Mouse (Mus musculus) central nervous system, embryonic 11.5 days (tissue): ENCODE measurements around the gene Methig1. TPM values are rescaled to one million over a fixed set of nuclear protein-coding genes. Genes with fewer than 3 reads are reported as not detected.

Experiments used
- polyA plus RNA-seq: library from polyadenylated mRNA; depleted of rRNA; stranded (reverse); fragments of >200 nt; gene quantifications from 2 replicates; pipeline ENCODE4 v1.2.3, GENCODE M21; 2012; rRNA removed

Gene Methig1
- polyA plus RNA-seq, result 0.09 TPM in 1 of 2 replicates, not detected in the other

GRCm38 (mm10) chr15:100352711-100353250, at the start of gene Methig1, which contains the start of gene Mettl7a2:
Gene Methig1, plus strand, starts transcription at chr15:100353149.
Gene Mettl7a2, plus strand, starts transcription at chr15:100353200.

GRCm38 (mm10) chr15:100304019-100304991, 48.6 kb upstream of the Methig1 start, which contains the start of gene Mettl7a1:
Gene Mettl7a1, plus strand, starts transcription at chr15:100304140.

GRCm38 (mm10) chr15:100334629-100335028, 18.3 kb upstream of the Methig1 start, which contains the start of gene Mettl7a3:
Gene Mettl7a3, plus strand, starts transcription at chr15:100334929.

GRCm38 (mm10) chr15:100364242-100364641, 11.3 kb downstream of the Methig1 start, which contains the start of gene Higd1c:
Gene Higd1c, plus strand, starts transcription at chr15:100364542.

GRCm38 (mm10) chr15:100421758-100422197, 68.8 kb downstream of the Methig1 start, which contains the start of gene Gm5475:
Gene Gm5475, plus strand, starts transcription at chr15:100422147.

GRCm38 (mm10) chr15:100424396-100425122, 71.6 kb downstream of the Methig1 start, which contains the start of gene Slc11a2:
Gene Slc11a2, minus strand, starts transcription at chr15:100425072.

Other genes starting within 250 kb of the Methig1 start
- 34.1 and 35.2 TPM in 2 replicates for gene Atf1, start 125.3 kb upstream of the Methig1 start, polyA plus RNA-seq
- not detected in 2 replicates for gene Tmprss12, start 72.3 kb upstream of the Methig1 start, polyA plus RNA-seq
- gene Mettl7a1, start 49.0 kb upstream of the Methig1 start, polyA plus RNA-seq, result 11.7 and 16.6 TPM in 2 replicates
- gene Mettl7a3, start 18.2 kb upstream of the Methig1 start, polyA plus RNA-seq, result 0.06 and 0.16 TPM in 2 replicates
- gene Mettl7a2, start 51 bp downstream of the Methig1 start, polyA plus RNA-seq, result not detected in 2 replicates
- 0.12 TPM in 1 of 2 replicates, not detected in the other for gene Higd1c, start 11.4 kb downstream of the Methig1 start, polyA plus RNA-seq
- gene Gm5475, start 69.0 kb downstream of the Methig1 start, polyA plus RNA-seq, result not detected in 2 replicates
- gene Slc11a2, start 71.9 kb downstream of the Methig1 start, polyA plus RNA-seq, result 23.9 and 31.8 TPM in 2 replicates
- 44.8 and 63.6 TPM in 2 replicates for gene Letmd1, start 115.9 kb downstream of the Methig1 start, polyA plus RNA-seq
- 21.6 TPM in 2 replicates for gene Csrnp2, start 142.3 kb downstream of the Methig1 start, polyA plus RNA-seq
- 32.7 and 34.2 TPM in 2 replicates for gene Tfcp2, start 198.9 kb downstream of the Methig1 start, polyA plus RNA-seq
- gene Pou6f1, start 246.8 kb downstream of the Methig1 start, polyA plus RNA-seq, result 36.6 and 44.5 TPM in 2 replicates